Mouse (Mus musculus) hindbrain, postnatal 0 days (tissue): ENCODE results near the gene Klf2. TPM values are rescaled to one million over a fixed set of nuclear protein-coding genes. Genes with fewer than 3 reads are reported as not detected.

Experiments used
- ATAC-seq: fragments of 200-750 bp; cut with Nextera tagmentation; 2 replicates; pipeline ENCODE4 v1.8.0; 2017; ENCODE audit warnings: mild to moderate bottlenecking, moderate TSS enrichment, moderate library complexity
- DNase-seq: peaks from one replicate; pipeline ENCODE4 v3.0.0-alpha.2; 2015; ENCODE audit warnings: low spot score
- H3K27ac ChIP-seq: fragments of 300-500 bp; sonication (generic); 2 replicates; pipeline ENCODE4 v1.5.1; 2014; ENCODE audit warnings: mild to moderate bottlenecking
- H3K27me3 ChIP-seq: fragments of 300-500 bp; sonication (generic); 2 replicates; pipeline ENCODE4 v1.6.1; 2014; ENCODE audit warnings: low read length, mixed read lengths; ENCODE audit not compliant: insufficient read depth
- H3K36me3 ChIP-seq: fragments of 300-500 bp; sonication (generic); 2 replicates; pipeline ENCODE4 v1.6.1; 2014; ENCODE audit warnings: low read length, mixed read lengths; ENCODE audit not compliant: insufficient read depth
- H3K4me1 ChIP-seq: fragments of 300-500 bp; sonication (generic); 2 replicates; pipeline ENCODE4 v1.6.1; 2014; ENCODE audit warnings: antibody characterized with exemption, low read length, mixed read lengths; ENCODE audit not compliant: insufficient read depth
- H3K4me2 ChIP-seq: fragments of 300-500 bp; sonication (generic); 2 replicates; pipeline ENCODE4 v1.6.1; 2014; ENCODE audit warnings: low read depth, mild to moderate bottlenecking, low read length, moderate library complexity, mixed read lengths
- H3K4me3 ChIP-seq: fragments of 300-500 bp; sonication (generic); 2 replicates; pipeline ENCODE4 v1.5.1; 2014; ENCODE audit warnings: low read length
- H3K9ac ChIP-seq: fragments of 300-500 bp; sonication (generic); replicated peaks from 2 replicates; pipeline ENCODE4 v1.6.1; 2014; ENCODE audit warnings: mild to moderate bottlenecking, low read length, moderate library complexity, mixed read lengths
- H3K9me3 ChIP-seq: fragments of 300-500 bp; sonication (generic); 2 replicates; pipeline ENCODE4 v1.6.1; 2016; ENCODE audit warnings: low read length, mixed read lengths
- CTCF ChIP-seq: IDR thresholded peaks from 2 replicates; pipeline ENCODE4 v1.5.1; 2016; ENCODE audit warnings: antibody characterized with exemption, control low read depth, low read depth
- WGBS: fragments of 180-500 bp; shearing (Covaris S2); extraction: QIAGEN DNeasy Blood & Tissue Kit; methylation state at CpG from one replicate; pipeline ENCODE4 v1.1.7; 2014; 5-methylcytosine and 5-hydroxymethylcytosine counted together
- polyA plus RNA-seq: library from polyadenylated mRNA; unstranded; fragments of >200 nt; fragmentation: Nextera tagmentation; extraction: Ambion mirVana; gene quantifications from 2 replicates; pipeline ENCODE4 v1.2.1, GENCODE M21; 2015
- total RNA-seq: library from RNA; depleted of rRNA; stranded (reverse); fragments of >200 nt; gene quantifications from 2 replicates; pipeline ENCODE4 v1.2.3, GENCODE M21; 2014

Gene Klf2
- total and polyA plus RNA-seq, 2 experiments from 2014 or later: 8.2 to 9.9 TPM

DNA sequence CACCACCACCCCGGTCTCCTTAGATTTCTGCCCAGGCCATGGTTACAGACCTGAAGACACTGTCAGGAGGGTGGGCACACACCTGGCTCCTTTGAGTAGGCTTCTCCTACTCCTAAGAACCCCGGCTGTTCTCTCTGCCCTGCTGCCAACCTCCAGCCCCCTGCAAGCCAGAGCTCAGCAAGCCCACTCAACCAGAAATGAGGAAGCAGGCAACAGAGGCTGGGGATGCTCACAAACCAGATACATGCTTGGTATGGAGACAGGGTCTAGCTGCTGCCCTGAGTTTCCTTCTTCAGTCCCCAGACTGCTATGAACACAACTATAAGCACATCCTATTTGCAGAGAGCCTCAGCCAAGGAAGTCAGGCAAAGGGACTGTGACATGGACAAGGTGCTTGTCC is 29.3 kb downstream of the Klf2 start:
- WGBS: 98% methylated on average over 2 of the region's 2 CpGs
- Histone ChIP-seq H3K27me3 (no peaks in the 10 kb centered on the region), H3K27ac (no peak overlapping the region), H3K4me1 (no peaks in the 10 kb centered on the region), H3K4me2 (no peak overlapping the region), H3K9me3 (no peaks in the 10 kb centered on the region), H3K9ac (no peak overlapping the region), H3K4me3 (no peak overlapping the region), H3K36me3 (peaks cover 13% of the 10 kb centered on the region)
- no peak for DNase-seq
- no peak for ATAC-seq
- no peak for TF ChIP-seq CTCF

DNA sequence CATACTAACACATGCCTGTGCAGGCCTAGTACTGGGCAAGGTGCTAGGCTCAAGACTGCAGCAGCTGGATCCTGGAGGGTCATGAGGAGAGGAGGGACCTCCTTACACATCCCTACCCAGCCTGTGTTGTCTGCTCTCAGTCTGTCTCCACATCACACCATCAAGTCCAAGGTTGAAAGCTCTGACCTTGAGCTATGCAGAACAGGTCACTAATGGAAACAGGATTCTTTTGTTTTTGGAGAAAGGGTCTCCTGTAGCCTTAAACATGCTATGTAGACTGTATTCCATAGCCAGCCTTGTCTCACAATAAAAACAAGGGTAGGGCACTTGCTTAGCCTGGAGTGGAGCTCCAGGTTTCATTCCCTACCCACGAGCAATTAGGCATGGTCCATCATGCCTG is 30.1 kb downstream of the Klf2 start:
- Histone ChIP-seq H3K4me3 (no peak overlapping the region), H3K4me1 (no peaks in the 10 kb centered on the region), H3K9me3 (no peaks in the 10 kb centered on the region), H3K27ac (no peak overlapping the region), H3K9ac (no peak overlapping the region), H3K27me3 (no peaks in the 10 kb centered on the region), H3K36me3 (peaks cover 11% of the 10 kb centered on the region), H3K4me2 (no peak overlapping the region)
- TF ChIP-seq CTCF: no peak
- ATAC-seq (no peak), DNase-seq (no peak)
- 88% methylated on average over 1 of the region's 1 CpGs for WGBS

DNA sequence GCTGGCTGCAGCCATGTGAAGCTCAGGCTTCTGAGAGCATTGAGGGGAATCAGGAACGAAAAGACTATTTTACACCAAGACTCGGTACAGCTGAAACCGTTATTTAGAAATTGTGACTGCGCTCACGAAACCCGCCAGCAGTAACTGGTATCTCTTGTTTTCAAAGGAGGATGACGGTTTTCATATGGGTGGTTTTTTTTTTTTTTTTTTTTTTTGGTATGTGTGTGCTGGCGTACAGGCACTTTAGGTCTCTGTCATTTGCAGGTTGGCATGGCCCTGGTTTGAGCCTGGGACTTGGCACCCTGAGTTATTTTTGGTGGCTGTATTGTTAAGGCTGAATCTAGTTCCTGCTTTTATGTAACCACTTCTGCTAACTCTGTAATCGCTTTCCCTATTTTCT is 31.0 kb downstream of the Klf2 start:
- no peak for ATAC-seq
- H3K27me3 ChIP-seq: no peaks in the 10 kb centered on the region
- no peak overlapping the region for H3K27ac ChIP-seq
- no peak overlapping the region for H3K4me2 ChIP-seq
- no peak for DNase-seq
- 89% methylated on average over 9 of the region's 9 CpGs for WGBS
- H3K9ac ChIP-seq: no peak overlapping the region
- H3K4me1 ChIP-seq: no peaks in the 10 kb centered on the region
- no peaks in the 10 kb centered on the region for H3K9me3 ChIP-seq
- peaks cover 19% of the 10 kb centered on the region for H3K36me3 ChIP-seq
- no peak for TF ChIP-seq CTCF
- no peak overlapping the region for H3K4me3 ChIP-seq

DNA sequence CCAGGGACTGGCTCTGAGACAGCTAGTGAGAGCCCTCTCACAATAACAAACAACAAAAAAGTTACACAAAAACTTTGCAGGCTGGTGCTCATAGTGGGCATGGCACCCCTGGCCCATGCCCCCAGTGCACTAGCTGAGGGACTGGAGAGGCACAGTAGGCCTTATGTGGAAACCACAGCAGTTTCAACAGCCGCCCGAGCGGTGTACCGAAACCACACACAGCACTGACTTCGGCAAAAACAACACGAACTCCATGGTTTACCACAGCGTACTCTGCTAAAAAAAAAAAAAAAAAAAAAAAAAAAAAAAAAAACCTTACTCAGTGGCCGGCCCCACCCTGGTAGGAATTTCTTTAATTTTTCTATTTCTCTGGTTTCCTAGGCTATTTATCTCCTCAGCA is 31.9 kb downstream of the Klf2 start:
- Histone ChIP-seq H3K4me3 (no peak overlapping the region), H3K9ac (no peak overlapping the region), H3K27me3 (no peaks in the 10 kb centered on the region), H3K4me2 (no peak overlapping the region), H3K27ac (no peak overlapping the region), H3K9me3 (no peaks in the 10 kb centered on the region), H3K4me1 (no peaks in the 10 kb centered on the region), H3K36me3 (peaks cover 15% of the 10 kb centered on the region)
- DNase-seq (no peak), ATAC-seq (no peak)
- TF ChIP-seq CTCF: no peak
- 97% methylated on average over 8 of the region's 8 CpGs for WGBS

DNA sequence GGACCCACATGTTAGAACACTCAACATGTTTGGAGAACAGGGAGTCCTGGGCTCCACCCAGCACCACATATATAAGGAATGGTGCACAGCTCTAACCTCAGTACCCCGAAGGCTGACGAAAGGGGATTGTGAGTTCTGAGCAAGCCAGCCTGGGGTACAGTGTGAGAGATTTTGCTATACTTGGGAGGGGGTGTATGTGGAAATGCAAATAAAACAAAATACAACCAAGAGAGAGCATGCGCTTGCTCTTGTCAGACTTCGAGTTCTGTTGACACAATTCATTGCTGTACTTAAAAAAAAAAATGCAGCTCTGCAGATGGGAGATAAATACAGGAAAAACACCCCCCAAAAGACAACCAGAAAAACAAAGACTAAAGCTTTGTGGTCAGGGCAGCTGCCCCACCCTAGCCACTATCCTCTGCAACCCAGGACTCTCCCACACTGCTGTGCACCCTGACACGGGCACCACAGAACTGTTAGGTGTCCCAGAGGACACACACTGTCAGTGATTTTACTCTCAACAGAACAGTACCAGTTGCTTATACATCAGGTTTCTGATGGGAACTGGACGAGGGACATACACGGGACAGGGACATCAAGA is 32.7 kb downstream of the Klf2 start:
- DNase-seq: no peak
- Histone ChIP-seq H3K4me3 (no peak overlapping the region), H3K9me3 (no peaks in the 10 kb centered on the region), H3K36me3 (peaks cover 20% of the 10 kb centered on the region), H3K4me1 (no peaks in the 10 kb centered on the region), H3K27me3 (no peaks in the 10 kb centered on the region), H3K27ac (no peak overlapping the region), H3K4me2 (no peak overlapping the region), H3K9ac (no peak overlapping the region)
- WGBS: 93% methylated on average over 7 of the region's 7 CpGs
- no peak for TF ChIP-seq CTCF
- no peak for ATAC-seq

DNA sequence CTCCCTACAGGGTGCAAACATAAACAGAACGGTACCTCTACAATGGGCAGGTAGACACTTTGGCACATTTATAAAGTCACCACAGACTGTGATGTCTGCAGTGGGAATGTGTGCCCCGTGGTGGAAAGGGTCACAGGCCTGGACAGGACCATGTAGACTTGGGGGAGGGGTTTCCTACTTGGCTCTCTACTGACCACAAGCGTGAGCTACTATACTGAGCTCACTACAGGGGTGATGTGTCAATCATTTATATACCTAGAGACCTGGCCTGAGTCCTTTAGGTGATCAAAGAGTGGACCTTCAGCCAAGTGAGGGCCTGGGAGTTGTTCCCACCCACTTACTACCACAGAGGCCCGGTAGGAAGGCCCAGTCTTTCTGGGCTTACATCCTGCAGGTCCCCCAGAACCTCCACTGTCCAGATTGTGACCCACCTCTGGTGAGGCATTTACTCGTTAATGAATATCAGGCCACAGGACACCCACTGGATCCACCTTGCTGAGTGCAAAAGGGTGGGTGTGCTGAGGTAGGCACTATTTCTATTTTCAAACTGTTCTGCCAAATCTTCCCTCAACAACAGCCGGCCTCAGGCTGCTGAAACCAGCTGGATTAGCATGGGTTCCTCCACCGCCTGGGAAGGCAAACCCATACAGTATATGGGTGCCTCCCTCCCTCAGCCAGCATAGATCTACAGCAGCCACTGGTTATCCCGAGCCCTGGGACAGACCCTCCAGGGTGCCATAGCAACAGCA is 34.3 kb downstream of the Klf2 start:
- Histone ChIP-seq H3K36me3 (peaks cover 31% of the 10 kb centered on the region), H3K4me3 (no peak overlapping the region)

DNA sequence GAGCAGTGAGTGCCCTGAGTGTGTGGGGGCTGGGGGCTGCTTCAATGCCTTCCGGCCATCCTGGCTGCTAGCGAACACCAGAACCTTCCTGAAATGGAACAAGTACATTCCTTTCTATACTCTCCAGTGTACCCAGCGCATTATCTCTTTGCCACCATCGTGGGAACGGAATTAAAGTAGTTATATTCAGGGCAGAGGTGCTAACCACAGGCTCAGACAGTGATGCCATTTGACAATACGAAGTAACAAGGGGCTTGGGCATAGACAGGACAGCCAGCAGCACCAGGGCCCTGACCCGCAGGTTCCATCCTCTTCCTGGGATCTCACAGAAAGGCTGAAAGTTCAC is 34.8 kb downstream of the Klf2 start:
- WGBS: 92% methylated on average over 7 of the region's 7 CpGs
- 0 out of 2 replicates have a peak, but pooled peaks have one; percentile 18 for ATAC-seq

More for the DNA sequence above, 34.3 kb downstream of the Klf2 start:
- no peaks in the 10 kb centered on the region for H3K27me3 ChIP-seq
- WGBS: 78% methylated on average over 8 of the region's 8 CpGs
- no peak overlapping the region; the same call in 1 of the 2 replicates for H3K27ac ChIP-seq
- ATAC-seq (0 out of 2 replicates have a peak, but pooled peaks have one; percentile 30), DNase-seq (no peak)
- H3K4me1 ChIP-seq: no peaks in the 10 kb centered on the region
- TF ChIP-seq CTCF: no peak
- H3K9ac ChIP-seq: no peak overlapping the region
- no peaks in the 10 kb centered on the region for H3K9me3 ChIP-seq
- H3K4me2 ChIP-seq: no peak overlapping the region

More for the DNA sequence above, 34.8 kb downstream of the Klf2 start:
- H3K9me3 ChIP-seq: no peaks in the 10 kb centered on the region
- no peaks in the 10 kb centered on the region for H3K27me3 ChIP-seq
- no peak for DNase-seq
- TF ChIP-seq CTCF: no peak
- no peaks in the 10 kb centered on the region for H3K4me1 ChIP-seq
- no peak overlapping the region for H3K9ac ChIP-seq
- no peak overlapping the region for H3K4me2 ChIP-seq
- H3K4me3 ChIP-seq: no peak overlapping the region
- H3K36me3 ChIP-seq: peaks cover 32% of the 10 kb centered on the region
- no peak overlapping the region; the same call in 1 of the 2 replicates for H3K27ac ChIP-seq
